Mouse (Mus musculus) spleen, adult 2 months (tissue): Measurements from ENCODE around the gene Umad1.

Experiments
- CTCF ChIP-seq: fragments of 200-500 bp; IDR thresholded peaks from 2 replicates; pipeline ENCODE4 v1.5.1; 2011; ENCODE audit warnings: mild to moderate bottlenecking, inconsistent platforms; ENCODE audit not compliant: insufficient read depth, insufficient read length, insufficient replicate concordance; ENCODE audit errors: extremely low read depth
- POLR2A ChIP-seq: fragments of 200-500 bp; IDR thresholded peaks from 2 replicates; pipeline ENCODE4 v1.6.1; 2011; ENCODE audit warnings: low read depth, low read length, inconsistent platforms

- TF ChIP-seq CTCF: no peak
- no peak for TF ChIP-seq POLR2A
These were observed 32.1 kb upstream of the Umad1 start for GRCm38 (mm10) chr6:8227035-8227434.
